Mouse (Mus musculus): ENCODE measurements around the gene Grasp.

Gene Grasp

GRCm38 (mm10) chr15:101250220-101250800 lies 26.3 kb downstream of the Grasp start:
- no peak for DNase-seq

DNA sequence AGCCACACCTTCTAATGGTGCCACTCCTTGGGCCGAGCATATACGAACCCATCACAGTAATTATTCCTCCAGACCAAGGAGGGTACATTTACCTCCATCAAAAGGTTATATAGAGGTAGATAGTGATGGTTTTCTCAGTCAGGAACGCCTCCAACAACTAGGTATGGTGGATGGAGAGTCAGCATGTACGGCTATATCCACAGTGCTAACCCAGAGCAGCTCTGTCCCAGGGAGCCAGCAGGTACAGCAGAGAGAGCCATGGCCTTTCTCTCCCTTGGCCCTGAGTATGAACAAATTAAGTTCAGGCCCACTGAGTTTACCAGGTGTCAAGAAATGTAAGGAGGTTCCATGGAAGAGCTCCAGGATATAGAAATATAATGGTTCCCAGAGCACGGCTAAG lies 27.9 kb downstream of the Grasp start:
- no peak for DNase-seq

DNA sequence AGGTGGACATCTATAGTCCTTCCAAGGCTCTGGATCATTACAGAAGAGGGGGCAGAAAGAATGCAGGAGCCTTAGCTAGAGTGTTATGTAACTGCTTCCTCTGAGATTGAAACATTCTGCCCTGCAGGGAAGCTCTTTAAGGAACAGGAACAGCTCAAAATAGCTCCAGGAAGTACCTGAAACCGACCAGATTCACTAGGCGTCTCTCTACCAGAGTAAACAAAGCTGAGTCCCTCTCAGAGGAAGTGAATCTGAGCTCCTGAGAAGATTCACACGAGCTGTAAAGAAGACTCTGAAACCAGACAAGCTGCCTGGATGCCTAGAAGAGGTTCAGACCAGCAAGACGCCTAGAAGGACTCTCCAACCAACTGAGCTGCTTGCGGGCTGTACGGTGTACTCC lies 28.6 kb downstream of the Grasp start:
- DNase-seq, result no peak

DNA sequence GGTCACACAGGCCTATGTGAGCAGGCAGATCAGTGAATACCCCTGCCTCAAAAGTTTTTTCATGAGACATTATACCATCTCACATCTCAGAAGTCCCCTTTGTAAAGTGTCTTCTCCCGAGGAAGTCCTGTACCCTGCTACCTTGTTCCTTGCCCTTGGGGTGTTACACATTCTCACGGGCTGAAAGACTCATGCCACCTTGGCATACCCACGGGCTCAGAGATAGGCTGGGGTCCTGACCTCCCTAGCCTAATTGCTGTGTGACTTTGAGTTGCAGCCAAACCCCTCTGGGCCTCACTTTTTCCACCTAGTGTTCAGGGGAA lies 29.5 kb downstream of the Grasp start:
- DNase-seq, result no peak

GRCm38 (mm10) chr15:101253886-101254795 lies 30.2 kb downstream of the Grasp start, which contains the start of gene Nr4a1:
Gene Nr4a1, plus strand, starts transcription at chr15:101254269.
- peak; percentile 89 to 91 for DNase-seq

GRCm38 (mm10) chr15:101255842-101256462 lies 32.0 kb downstream of the Grasp start:
- no peak for DNase-seq

GRCm38 (mm10) chr15:101256463-101257206 lies 32.6 kb downstream of the Grasp start:
- no peak for DNase-seq

GRCm38 (mm10) chr15:101258420-101258819 lies 34.4 kb downstream of the Grasp start:
- DNase-seq, result no peak

- no peak for DNase-seq
Measured at GRCm38 (mm10) chr15:101259922-101260321, 35.9 kb downstream of the Grasp start.

- DNase-seq, result peak in 1 of 2 experiments; percentile 52
Measured at GRCm38 (mm10) chr15:101260387-101260786, 36.4 kb downstream of the Grasp start.

GRCm38 (mm10) chr15:101260874-101261622 lies 37.1 kb downstream of the Grasp start:
- DNase-seq, result no peak

DNA sequence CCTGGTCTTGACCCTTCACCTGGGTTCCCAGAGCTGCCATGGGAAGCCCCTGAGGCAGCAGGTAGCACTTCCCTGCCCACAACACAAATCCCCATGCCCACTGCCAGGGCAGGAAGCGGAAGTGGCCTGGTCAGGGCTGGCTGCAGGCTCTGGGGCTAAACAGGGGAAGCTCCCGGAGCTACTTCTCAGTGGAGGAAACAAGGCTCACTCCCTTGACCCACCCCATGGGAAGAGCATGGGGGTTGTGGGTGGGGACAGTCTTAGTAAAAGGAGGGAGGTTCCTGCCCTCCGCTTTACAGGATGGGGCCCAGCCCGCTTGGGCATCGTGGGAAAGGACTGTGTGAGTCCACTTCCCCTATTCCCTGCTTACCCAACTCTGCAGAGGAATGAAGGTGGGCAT lies 38.5 kb downstream of the Grasp start:
- DNase-seq, result no peak

GRCm38 (mm10) chr15:101266132-101266963 lies 42.4 kb downstream of the Grasp start:
- peak; percentile 92 to 94 for DNase-seq

- no peak for DNase-seq
Measured at GRCm38 (mm10) chr15:101267053-101268032, 43.4 kb downstream of the Grasp start.

DNA sequence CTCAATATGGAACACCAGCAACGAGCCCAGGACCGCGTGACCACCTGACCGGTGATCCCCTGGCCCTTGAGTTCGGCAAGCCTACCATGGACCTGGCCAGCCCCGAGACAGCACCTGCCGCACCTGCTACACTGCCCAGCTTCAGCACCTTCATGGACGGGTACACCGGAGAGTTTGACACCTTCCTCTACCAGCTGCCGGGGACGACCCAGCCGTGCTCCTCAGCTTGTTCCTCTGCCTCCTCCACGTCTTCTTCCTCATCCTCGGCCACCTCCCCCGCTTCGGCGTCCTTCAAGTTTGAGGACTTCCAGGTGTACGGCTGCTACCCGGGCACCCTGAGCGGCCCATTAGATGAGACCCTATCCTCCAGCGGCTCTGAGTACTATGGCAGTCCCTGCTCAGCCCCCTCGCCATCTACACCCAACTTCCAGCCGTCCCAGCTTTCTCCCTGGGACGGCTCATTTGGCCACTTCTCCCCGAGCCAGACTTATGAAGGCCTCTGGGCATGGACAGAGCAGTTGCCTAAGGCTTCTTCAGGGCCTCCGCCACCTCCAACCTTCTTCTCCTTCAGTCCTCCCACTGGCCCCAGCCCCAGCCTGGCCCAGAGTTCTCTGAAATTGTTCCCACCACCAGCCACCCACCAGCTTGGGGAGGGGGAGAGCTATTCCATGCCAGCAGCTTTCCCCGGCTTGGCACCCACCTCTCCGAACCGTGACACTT lies 46.3 kb downstream of the Grasp start:
- no peak for DNase-seq

- DNase-seq, result no peak
Measured at GRCm38 (mm10) chr15:101271107-101271506, 47.1 kb downstream of the Grasp start.

DNA sequence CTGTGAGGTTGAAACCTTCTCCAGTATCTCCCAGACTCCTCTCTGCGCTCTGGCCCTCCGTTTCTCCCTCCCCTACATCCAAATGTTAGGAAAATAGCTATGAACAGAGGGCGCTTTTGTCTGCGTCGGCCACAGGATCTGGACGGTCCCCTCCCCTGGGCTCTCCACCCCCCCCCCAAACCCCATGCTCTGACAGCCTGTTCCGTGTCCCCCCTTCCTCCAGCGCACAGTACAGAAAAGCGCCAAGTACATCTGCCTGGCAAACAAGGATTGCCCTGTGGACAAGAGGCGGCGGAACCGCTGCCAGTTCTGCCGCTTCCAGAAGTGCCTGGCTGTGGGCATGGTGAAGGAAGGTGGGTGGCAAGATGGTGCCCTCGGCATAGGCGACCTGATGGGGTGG lies 47.5 kb downstream of the Grasp start:
- DNase-seq, result no peak

DNA sequence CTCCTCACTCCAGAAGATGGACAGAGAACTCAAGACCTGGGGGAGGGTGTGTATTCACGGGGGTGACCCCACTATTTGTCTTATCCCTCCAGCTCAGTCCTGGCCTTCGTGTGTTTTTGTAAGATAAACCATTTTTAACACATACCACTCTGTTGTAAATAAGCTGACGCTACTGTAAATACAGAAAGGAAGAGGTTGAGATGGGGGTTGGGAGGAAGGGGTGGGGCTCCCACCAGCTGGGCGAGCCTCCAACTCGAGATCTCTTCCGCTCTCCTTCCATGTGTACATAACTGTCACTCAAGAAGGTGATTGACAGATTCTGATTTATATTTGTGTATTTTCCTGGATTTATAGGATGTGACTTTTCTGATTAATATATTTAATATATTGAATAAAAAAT lies 50.4 kb downstream of the Grasp start:
- no peak for DNase-seq

GRCm38 (mm10) chr15:101277351-101277899 lies 53.4 kb downstream of the Grasp start:
- DNase-seq, result no peak

All from cerebellum, adult 18-20 months (tissue).